Mouse (Mus musculus) testis, postnatal 10 days (tissue): ENCODE data around the gene Pds5b.
"Not testable (repeated sequence)": the region's sequence is repeated elsewhere in the genome, so short reads cannot be mapped to it uniquely, and the experiment has no call there.

ENCODE experiments used
- DNase-seq: peaks from one replicate; pipeline ENCODE4 v3.0.0; 2021; ENCODE audit warnings: low spot score

The Pds5b gene

DNA sequence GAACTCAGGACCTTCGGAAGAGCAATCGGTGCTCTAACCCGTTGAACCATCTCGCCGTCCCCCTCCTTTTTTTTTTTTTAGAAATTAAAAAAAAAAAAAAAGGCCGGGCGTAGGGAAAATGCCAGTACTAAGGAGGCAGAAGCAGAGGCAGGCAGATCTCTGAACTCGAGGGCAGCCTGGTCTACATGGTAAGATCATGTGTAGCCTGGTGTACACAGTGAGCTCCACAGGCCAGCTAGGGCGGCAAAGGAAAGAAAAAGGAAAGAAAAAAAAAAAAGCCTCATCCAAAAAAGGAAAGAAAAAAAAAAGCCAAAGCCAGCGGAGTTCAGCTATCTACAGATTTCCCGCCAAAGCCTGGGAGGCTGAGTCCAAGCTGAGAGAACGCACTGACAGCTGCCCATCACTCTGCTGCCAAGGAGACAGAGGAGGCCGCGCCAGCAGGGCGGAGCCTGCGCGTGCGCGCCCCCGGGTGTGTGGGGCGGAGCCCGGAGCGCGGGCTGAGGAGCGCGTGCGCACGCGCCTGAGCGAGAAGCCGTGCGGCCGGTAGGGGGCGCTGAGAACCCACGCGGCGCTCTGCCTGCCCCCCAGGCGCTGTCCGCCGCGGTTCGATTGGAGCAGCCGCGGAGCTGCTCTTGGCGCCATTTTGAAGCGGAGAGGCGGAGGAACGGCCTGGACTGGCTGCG, at the start of gene Pds5b:
Gene Pds5b, plus strand, starts transcription at position 587 of the 683 bp plus-strand sequence.
- peak; percentile 97 for DNase-seq

DNA sequence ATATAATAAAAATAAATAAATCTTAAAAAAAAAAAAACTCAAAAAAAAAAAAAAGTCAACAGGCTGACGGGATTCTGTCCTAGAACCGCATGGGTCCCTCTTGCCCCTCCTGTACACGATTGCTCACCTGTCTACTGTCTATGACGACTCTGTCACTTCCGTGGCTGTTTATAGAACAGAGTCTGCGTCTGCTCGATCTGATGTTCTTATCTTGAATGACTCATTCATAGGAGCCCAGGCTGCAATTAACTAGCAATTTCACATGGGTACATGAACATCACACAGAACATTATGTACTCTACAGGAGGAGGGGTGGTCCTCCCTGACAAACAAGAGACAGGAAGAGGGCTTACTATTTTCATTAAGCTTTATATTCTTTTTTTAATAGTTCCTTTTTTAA, 48.0 kb upstream of the Pds5b start:
- DNase-seq, result no peak

DNA sequence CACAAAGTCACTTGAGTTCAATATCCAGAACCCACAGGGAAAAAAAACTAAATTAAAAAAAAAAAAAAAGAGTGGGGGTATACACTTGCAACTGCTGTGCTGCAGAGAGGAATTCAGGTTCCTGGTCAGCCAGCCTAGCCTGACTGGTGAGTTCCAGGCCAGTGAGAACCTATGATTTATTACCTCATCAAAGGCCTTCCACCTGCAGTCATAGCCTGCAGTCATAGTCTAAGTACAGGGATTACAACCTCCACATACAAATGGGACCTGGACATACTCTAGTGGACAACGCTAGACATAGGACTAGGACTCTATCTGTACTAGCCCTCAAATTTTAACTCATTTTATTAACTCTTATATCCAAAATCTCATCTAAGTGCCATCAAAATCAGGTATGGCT, 44.3 kb upstream of the Pds5b start:
- no peak for DNase-seq

DNA sequence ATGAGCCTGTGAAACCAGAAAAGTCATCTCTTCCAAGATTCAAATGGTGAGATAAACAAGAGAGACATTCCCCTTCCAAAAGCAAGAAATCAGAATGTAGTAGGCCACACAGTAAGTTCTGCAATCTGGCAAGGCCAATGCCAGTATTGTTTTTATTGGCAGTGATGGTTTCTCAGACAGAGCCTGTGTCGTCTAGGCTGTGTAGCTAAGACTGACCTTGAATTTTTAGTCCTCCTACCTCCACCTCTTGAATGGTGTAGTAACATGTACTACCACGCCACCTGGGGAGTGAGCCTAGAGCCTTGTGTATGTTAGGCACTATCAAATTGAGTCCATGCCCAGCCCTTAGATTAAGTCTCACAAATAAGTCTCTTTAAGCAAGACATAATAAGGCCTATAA, 43.8 kb upstream of the Pds5b start:
- no peak for DNase-seq

DNA sequence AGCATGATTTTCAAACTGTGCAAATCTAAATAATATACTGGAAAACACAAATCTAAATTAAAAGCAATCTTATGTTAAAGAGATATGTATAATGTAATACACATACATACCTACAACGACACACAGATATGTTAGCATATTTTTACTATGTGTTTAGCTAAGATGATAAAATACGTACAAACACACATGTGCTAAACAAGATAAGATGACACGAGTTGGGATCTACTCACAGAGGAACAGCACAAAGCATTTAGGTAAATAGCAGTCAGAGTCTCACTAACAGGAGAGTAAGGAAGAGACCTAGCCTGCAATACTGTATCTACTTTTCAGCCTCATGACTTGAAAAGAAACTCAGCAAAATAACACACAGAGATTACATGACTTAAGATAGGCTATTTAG, 32.1 kb upstream of the Pds5b start:
- DNase-seq, result no peak

DNA sequence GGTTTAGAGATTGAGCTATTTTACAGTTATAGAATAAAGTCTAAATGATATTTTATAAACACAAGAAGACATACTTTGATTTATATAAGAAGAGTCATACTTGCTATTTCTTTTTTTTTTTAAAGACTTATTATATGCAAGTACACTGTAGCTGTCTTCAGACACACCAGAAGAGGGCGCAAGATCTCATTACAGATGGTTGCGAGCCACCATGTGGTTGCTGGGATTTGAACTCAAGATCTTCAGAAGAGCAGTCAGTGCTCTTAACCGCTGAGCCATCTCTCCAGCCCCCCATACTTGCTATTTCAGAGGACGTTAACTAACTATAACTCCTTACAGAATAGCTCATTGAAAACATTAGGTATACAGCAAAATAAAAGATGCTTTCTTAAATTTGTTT, 30.1 kb upstream of the Pds5b start:
- DNase-seq, result not testable (repeated sequence)

DNA sequence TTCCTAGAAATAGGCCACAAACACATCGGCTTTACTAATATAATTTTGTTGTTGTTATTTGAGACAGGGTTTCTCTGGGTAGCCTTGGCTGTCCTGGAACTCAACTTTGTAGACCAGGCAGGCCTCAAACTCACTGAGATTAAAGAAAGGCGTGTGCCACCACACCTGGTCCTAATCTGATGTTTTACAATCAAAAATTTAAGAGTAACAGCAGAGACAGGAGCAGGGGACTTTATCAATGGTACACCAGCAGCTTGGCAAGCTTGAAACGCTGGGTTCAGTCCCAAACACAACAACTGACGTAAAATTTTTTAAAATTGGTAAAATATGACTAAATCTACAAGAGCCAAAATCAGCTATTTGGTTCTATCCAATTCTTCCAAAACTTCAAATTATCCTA, 28.6 kb upstream of the Pds5b start:
- DNase-seq, result no peak

DNA sequence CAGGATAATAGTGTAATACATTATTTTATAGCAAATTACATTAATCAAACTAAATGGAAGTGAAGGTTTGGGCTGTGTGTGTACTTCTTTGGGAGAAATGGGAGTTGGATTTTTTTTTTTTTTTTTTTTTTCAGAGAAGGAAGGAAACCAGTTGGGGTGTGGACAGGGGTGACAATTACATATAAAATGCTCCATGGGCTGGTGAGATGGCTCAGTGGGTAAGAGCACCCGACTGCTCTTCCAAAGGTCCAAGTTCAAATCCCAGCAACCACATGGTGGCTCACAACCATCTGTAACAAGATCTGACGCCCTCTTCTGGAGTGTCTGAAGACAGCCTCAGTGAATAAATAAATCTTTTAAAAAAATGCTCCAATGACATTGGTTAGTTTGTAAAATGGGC, 21.0 kb upstream of the Pds5b start:
- no peak for DNase-seq

DNA sequence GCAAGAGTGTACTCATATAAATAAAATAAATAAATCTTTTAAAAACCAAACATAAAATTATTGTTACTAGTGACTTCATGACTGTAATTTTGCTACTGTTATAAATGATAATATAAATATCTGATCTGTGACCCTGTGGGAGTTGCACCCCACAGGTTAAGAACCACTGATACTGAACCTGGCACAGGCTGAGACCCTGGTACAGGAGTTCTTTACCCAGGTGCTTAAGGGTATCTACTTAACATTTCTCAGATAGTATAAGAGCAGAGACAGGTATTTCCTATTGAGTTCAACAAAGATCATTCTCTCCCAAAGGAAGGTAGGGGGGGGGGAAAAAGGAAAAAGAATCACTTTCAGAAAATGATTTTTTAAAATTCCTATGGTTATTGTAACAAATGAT, 19.0 kb upstream of the Pds5b start:
- no peak for DNase-seq

DNA sequence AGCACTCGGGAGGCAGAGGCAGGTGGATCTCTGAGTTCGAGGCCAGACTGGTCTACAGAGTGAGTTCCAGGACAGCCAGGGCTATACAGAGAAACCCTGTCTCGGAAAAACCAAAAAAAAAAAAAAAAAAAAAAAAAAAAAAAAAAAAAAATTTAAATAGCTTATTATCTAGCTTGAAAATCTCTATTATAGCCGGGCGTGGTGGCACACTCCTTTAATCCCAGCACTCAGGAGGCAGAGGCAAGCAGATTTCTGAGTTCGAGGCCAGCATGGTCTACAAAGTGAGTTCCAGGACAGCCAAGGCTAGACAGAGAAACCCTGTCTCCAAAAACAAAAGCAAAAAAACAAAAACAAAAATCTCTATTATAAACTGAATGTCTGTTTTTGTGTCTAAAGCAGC, 14.1 kb upstream of the Pds5b start:
- DNase-seq, result not testable (repeated sequence)

DNA sequence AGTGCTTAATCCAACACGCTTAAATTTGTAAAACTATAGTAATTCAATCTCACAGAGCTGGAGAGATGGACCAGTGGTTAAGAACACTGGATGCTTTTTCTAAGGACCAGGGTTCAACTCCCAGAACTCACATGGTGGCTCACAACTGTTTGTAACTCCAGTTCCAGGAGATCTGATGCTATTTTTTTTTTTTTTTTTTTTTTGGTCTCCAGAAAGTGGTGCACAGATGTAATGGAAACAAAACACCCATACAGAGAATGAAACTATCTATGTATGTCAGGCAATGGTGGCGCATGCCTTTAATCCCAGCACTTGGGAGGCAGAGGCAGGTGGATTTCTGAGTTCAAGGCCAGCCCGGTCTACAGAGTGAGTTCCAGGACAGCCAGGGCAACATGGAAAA, 13.2 kb upstream of the Pds5b start:
- not testable (repeated sequence) for DNase-seq

DNA sequence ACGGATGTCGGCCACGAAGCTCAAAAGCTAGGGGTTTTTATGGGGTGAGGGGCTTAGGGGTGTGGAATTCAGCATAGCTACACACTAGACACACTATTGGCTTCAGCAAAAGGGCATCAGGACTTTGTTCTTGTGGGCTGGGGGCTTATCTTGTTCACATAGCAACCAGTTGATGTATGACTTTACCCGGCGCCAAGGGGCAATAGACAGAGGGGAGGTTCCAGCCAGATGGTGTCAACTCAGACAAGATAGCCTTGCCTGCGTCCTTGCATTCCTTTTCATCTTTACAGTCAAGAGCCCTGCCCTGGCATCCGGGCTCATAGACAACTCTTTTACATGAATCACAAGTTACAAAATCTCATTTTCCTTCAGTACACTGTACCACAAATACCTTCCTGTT, 9.6 kb upstream of the Pds5b start:
- not testable (repeated sequence) for DNase-seq

DNA sequence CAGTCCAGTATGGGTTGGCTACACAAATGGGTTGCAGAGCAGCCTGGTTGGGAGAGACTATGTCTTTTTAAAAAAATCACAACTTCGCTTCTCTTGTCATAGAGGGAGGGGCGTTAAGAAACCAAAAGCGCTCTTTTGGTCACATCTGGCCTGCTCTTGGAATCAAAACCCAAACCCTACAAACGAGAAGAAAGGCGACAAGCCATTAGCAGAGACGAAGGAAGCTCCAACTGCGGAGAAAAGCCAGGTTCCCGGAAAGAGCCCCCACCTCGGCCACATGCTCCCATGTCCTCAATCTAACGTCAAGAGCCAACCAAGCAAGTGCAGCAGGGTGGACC, 8.8 kb upstream of the Pds5b start:
- DNase-seq, result no peak

DNA sequence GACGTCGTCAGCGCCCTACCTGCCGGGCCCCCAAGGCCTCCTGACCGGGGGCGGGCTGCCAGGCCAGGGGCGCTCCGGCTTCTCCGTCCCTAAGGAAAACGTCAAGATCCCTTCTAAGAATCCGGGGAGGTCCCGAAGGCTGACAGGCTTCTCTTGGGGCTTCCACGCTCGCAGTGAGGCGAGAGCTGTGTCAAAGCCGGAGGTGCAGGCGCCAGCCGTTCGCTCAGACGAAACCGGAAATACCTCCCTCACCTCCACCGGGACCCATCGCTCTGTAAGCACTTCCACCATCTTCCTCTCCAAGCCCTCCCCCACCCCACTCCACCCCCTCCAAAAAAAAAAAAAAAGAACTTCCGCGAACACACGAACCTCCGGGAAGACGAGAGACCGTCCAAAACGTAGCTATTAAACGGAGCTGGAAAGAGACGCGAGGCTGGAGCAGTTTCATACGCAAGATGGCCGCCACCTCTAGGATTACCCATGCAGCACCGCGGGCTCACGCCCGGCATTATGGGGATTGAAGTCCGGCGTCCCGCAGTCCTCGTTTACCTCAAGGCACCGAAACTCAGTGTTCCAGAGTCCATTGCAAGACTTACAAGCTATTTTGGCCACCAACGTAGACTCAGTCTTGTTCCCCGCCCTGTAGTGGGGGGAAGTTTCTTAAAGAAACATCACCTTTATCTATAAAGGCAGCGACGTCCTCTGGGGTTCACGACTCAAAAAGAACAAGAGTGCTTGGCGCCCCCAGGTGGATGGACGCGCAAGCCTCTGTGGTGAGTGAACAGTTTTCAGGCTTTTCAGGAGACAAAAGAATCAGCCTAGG, 8.2 kb upstream of the Pds5b start:
- DNase-seq, result peak; percentile 95

DNA sequence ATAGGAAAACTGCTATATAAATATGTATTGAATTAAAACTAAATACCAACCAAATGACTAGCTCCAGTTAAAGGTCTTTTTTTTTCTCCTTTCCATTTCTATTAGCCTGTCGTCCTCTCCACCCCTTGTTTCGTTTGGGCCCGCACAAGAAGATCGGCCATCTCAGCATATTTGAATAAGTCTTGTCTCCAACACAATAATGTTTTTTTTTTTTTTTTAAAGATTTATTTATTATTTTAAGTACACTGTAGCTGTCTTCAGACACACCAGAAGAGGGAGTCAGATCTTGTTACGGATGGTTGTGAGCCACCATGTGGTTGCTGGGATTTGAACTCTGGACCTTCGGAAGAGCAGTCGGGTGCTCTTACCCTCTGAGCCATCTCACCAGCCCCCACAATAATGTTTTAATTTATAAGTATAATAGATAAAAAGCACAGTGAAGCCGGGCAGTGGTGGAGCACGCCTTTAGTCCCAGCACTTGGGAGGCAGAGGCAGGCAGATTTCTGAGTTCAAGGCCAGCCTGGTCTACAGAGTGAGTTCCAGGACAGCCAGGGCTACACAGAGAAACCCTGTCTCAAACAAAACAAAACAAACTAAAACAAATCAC, 7.3 kb upstream of the Pds5b start, which contains the start of gene N4bp2l2:
Gene N4bp2l2, minus strand, starts transcription at position 51 of the 607 bp plus-strand sequence.
- not testable (repeated sequence) for DNase-seq

DNA sequence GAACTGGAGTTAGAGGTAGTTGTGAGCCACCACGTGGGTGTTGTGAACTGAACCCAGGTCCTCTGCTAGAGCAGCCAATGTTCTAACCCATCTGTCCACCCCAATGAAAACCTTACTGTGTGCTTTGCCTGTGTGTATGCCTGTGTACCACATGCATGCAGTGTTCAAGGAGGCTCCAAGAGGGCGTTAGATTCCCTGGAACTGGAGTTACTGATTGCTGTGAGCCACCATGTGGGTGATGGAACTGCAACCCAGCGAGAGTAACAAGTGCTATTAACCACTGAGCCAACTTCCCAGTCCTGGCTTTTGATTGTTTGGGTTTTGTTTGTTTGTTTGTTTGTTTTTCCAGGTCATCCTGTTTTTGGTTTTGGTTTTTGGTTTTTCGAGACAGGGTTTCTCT, 4.8 kb upstream of the Pds5b start:
- DNase-seq, result no peak

DNA sequence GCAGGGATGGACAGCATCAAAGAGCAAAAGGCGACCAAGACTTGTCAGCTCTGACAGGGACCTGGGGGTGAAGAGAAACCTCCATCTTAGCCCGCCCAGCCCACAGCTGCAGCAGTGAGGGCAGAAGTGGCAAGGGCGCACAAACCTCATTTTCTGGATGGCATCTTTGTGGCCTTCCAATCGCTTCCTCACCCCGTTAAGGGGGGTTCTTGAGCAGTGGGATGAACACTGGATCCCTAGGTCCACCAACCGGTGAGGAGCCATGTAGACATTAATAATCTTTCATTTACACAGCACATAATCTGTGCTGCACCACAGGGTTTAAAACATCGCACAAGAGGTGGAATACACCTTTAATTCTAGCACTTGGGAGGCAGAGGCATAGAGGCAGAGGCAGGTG, 1.2 kb upstream of the Pds5b start:
- no peak for DNase-seq

DNA sequence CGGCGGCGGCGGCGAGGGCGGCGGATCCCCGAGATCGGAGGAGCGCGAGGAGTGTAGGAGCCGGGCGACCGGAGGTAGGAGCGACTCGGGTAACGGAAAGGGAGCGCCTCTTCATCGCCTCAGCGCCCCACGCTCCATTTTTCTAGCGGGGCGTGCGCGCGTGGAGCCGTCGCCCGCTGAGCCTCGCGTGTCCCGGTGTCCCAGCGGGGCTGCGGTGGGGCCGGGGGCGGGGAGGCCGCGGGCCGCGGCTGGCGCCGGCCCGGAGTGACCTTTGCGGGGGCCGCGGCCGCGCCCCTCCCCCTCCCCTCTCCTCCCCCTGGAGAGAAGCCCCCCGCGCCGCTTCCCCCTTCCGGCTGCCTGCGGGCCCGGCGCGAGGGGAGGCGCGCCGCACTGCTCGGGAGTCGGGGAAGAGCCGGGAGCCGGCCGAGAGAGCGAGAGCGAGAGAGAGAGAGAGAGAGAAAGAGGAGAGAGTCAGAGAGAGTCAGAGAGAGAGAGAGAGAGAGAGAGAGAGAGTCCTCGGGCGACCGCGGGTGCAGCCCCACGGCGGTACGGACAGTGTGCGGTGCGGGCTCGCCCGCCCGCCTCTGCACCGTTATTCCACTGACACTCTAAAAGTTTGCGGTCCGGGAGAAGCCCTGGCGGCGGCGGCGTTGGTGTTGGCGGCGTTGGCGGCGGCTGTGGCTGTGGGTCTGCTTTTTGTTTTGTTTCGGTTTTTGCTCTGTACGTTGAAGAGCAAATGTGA, 512 bp downstream of the Pds5b start:
- peak; percentile 68 for DNase-seq

DNA sequence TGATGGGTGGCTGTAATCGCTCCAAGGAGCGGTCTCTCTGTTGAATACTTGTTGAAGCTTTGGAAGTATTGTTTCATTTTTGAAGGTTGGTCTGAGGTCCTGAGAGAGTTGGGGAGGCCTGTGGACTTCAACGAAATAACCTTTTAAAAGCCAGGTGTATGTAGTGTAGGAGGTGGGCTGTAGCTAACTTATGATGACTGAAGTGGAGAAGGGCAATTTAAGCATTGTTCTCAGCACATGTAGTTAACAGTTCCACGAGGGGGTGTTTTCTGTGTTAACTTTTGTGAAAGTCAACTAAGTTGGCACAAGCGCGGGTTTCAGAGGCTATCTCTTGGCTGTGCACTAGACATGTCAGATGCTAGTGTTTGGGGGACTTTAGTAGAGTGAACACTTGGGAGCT, 1.3 kb downstream of the Pds5b start:
- DNase-seq, result no peak

DNA sequence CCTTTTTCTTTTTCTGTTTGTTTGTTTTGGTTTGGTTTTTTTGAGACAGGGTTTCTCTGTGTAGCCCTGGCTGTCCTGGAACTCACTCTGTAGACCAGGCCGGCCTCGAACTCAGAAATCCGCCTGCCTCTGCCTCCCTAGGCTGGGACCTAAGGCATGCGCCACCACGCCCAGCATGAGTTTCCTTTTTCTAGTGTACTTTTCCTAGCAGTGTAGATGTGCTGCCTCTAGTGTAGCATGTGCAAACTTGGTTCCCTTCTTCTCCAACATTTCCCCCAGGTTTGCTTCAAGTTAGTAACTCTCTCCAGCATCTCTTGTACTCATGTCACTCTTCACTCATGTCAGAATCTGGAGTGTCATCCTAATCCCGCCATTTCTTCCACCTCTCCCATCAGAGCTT, 9.3 kb downstream of the Pds5b start:
- DNase-seq, result not testable (repeated sequence)

DNA sequence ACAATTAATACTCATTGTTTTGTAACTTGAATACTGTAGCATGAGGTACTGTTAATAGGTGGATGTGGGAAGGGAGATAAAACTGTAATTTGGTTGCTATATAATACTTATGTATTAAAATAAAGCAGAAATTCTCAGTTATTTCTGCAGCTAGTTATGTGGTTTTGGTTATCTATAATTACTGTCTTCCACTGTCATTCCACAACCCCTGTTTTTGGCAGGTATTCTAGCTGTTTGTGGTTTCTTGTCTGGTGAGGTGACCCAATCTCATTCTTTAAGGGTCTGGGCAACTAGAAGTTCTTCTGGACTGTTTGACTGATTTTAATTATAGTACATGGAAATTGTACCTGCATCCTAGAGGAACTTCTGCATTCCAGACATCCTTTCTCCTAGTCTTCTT, 17.1 kb downstream of the Pds5b start:
- DNase-seq, result no peak

DNA sequence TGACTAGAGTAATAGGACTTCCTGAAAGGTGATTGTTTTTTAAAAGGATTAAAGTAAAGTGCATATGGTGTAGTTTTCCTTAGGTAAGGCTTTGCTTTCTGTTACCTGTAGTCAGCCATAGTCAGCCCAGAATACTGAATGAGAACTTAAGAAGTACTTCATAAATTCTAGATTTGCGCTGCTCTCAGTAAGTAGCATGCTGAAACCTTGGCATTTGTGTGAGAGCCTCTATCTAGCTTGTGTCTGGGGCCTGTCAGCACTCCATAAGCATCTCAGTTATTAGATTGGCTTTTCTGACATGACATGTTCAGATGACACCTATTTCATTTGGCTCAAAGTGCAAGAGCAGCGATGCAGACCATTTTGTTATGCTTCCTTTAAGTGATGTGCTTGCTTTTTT, 19.7 kb downstream of the Pds5b start:
- no peak for DNase-seq

DNA sequence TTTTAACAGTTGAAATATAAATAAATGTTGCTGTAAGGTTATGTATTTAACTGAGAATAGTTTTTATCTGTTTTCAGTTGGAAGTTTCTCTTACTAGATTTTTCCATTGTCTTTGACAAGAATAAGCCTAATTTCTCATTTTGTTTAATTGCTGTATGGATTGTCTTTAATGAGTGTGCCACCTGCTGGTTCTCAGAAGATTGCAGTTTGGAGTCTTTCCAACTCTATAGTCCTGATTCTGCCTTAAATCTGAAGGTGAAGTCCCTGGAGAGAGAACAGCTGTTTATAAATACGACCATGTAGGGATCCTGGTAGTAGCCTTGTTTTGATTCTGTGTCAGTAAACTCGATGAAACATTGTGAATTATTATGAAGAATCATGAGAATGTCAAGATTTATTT, 29.2 kb downstream of the Pds5b start:
- peak; percentile 46 for DNase-seq
